ENCODE assay signal across 8 mouse cellular contexts in the genomic region with DNA sequence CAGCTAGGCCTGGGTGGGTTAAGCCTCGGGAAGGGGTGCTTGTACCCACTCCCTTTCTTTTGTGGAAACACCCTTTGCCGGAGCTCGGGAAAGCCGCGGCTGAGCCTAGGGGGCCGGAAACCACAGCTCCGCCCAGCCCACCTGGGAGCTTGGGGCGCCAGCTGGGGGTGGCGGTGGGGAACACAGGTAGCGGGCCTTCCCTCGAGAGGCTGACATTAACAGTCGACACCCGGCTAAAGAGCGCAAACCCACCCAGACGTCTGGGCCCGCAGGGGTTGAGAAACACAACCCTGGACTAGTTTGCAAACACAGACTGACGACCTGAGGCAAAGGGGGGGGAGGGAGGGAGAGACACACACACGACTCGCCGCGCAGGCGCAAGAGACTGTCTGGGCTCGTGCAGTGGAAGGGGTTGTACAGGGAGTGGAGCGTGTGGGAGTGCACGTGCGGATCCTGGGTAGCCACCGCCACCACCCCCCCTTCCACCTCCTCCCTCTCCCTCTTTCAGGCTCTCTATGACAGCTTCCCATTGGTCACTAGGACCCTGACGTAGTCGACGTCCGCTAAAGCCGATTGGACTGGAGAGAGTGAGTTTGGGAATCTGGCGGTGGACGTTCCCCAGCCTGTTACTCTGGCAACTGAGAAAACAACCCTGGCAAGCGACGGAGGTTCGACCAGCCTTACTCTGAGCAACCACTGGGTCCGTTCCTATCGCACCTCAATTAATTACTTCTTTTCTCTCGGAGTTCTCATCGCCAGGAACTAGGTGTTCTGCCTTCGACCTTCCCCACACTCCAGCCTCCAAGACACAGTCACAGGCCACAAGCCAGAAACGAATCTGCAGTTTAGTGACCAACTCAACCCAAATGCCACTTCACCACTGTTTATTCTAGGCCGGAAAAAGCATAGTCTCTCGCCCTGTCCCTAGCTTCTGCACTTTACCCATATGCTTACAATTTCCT. TPM values are rescaled to one million over a fixed set of nuclear protein-coding genes. Genes with fewer than 3 reads are reported as not detected.
DNase-seq lines count a peak whose midpoint lies in the region; ATAC-seq and TF ChIP-seq lines count a peak whose summit lies in the region.

No protein-coding gene starts in this region.

- H3K4me1 ChIP-seq in erythroblast, embryonic 14.5 days (ENCODE audit: control insufficient read depth), result peaks cover 65% of the 10 kb centered on the region
- H3K4me1 ChIP-seq in heart, embryonic 11.5 days (ENCODE audit: control insufficient read depth, insufficient read depth, low read length), result peaks cover 49% of the 10 kb centered on the region
- H3K4me1 ChIP-seq in kidney, embryonic 15.5 days, result peaks cover 66% of the 10 kb centered on the region

- peak overlapping the region; percentile 97 for H3K27ac ChIP-seq in heart, embryonic 11.5 days (ENCODE audit: low read depth, low read length)
- H3K27ac ChIP-seq in kidney, embryonic 15.5 days, result peak overlapping the region; percentile 97

- H3K9me3 ChIP-seq in erythroblast, embryonic 14.5 days (ENCODE audit: control insufficient read depth, low read length), result no peaks in the 10 kb centered on the region
- no peaks in the 10 kb centered on the region for H3K9me3 ChIP-seq in heart, embryonic 11.5 days (replicated peaks; ENCODE audit: control insufficient read depth, low read length)
- H3K9me3 ChIP-seq in kidney, embryonic 15.5 days (replicated peaks), result no peaks in the 10 kb centered on the region

- WGBS in heart, embryonic 11.5 days (ENCODE audit: insufficient replicate concordance), result under 1% methylated on average over 44 of the region's 45 CpGs
- WGBS in kidney, embryonic 15.5 days, result under 1% methylated on average over 44 of the region's 45 CpGs

- peaks cover 10% of the 10 kb centered on the region for H3K79me3 ChIP-seq in C2C12 (ENCODE audit: low read depth)

- peak; percentile 100 for DNase-seq in brain, embryonic 14.5 days (ENCODE audit: low read depth)
- DNase-seq in liver, result peak; percentile 89
- DNase-seq in monocyte, adult 2 months (ENCODE audit: low read depth in 1 of 2, low spot score in 2 of 2), result peak; percentile 77 to 84
- peak; percentile 75 to 76 for DNase-seq in spleen, postnatal 36 days (ENCODE audit: low spot score in 2 of 2)

- H3K9ac ChIP-seq in heart, embryonic 11.5 days (ENCODE audit: low read depth, low read length), result peak overlapping the region; percentile 70
- H3K9ac ChIP-seq in kidney, embryonic 15.5 days, result peak overlapping the region; percentile 61

- no peak for TF ChIP-seq CTCF in C2C12 (IDR thresholded peaks at IDR 0.05; ENCODE audit: control insufficient read depth, insufficient read depth, insufficient read length)
- peak; percentile 6; the same call in 1 of the 2 replicates for TF ChIP-seq CTCF in brain, embryonic 14.5 days (IDR thresholded peaks at IDR 0.05; ENCODE audit: borderline replicate concordance, extremely low read depth, insufficient read depth, insufficient read length)

- H3K4me2 ChIP-seq in heart, embryonic 11.5 days, result peak overlapping the region; percentile 99
- H3K4me2 ChIP-seq in kidney, embryonic 15.5 days, result peak overlapping the region; percentile 95

- peak; percentile 83 for ATAC-seq in heart, embryonic 11.5 days (replicated peaks; ENCODE audit: insufficient number of reproducible peaks, low FRiP score, low TSS enrichment)
- ATAC-seq in kidney, embryonic 15.5 days (replicated peaks; ENCODE audit: low FRiP score), result peak; percentile 88

- peak overlapping the region; percentile 40 for H3K4me3 ChIP-seq in C2C12 (ENCODE audit: insufficient read depth, poor library complexity, severe bottlenecking)
- peak overlapping the region; percentile 59 for H3K4me3 ChIP-seq in erythroblast, embryonic 14.5 days (replicated peaks)
- peak overlapping the region; percentile 83 for H3K4me3 ChIP-seq in heart, embryonic 11.5 days (ENCODE audit: low read depth, low read length)
- peak overlapping the region; percentile 77 for H3K4me3 ChIP-seq in kidney, embryonic 15.5 days (replicated peaks)

- no peak for TF ChIP-seq POLR2A in brain, embryonic 14.5 days (IDR thresholded peaks at IDR 0.05; ENCODE audit: borderline replicate concordance, extremely low read depth, insufficient read depth, insufficient read length, poor library complexity, severe bottlenecking)

- H3ac ChIP-seq in C2C12 (ENCODE audit: control insufficient read depth, insufficient read length, low read depth), result peak overlapping the region; percentile 74

- peaks cover 5% of the 10 kb centered on the region for H3K36me3 ChIP-seq in C2C12 (ENCODE audit: control insufficient read depth, insufficient read depth)
- H3K36me3 ChIP-seq in erythroblast, embryonic 14.5 days (ENCODE audit: control insufficient read depth), result no peaks in the 10 kb centered on the region
- no peaks in the 10 kb centered on the region for H3K36me3 ChIP-seq in heart, embryonic 11.5 days (ENCODE audit: control insufficient read depth, insufficient read depth, low read length)
- H3K36me3 ChIP-seq in kidney, embryonic 15.5 days, result no peaks in the 10 kb centered on the region

- H3K27me3 ChIP-seq in C2C12 (ENCODE audit: control insufficient read depth, insufficient read depth, insufficient read length), result peaks cover 3% of the 10 kb centered on the region
- H3K27me3 ChIP-seq in erythroblast, embryonic 14.5 days (ENCODE audit: control insufficient read depth), result peaks cover 72% of the 10 kb centered on the region
- H3K27me3 ChIP-seq in heart, embryonic 11.5 days (ENCODE audit: control insufficient read depth, insufficient read depth, low read length), result peaks cover 25% of the 10 kb centered on the region
- peaks cover 31% of the 10 kb centered on the region for H3K27me3 ChIP-seq in kidney, embryonic 15.5 days

- H3K79me2 ChIP-seq in C2C12 (ENCODE audit: control insufficient read depth, insufficient read depth), result peaks cover 28% of the 10 kb centered on the region

TF ChIP-seq in C2C12, 6 proteins besides CTCF, POLR2A, EP300 and RAD21:
- TF ChIP-seq CEBPB (IDR thresholded peaks at IDR 0.05; ENCODE audit: low read depth) (no peak), FOSL1 (IDR thresholded peaks at IDR 0.05; ENCODE audit: insufficient read depth, low read length, poor library complexity, severe bottlenecking) (no peak), MYOG (IDR thresholded peaks at IDR 0.05; ENCODE audit: control insufficient read depth, extremely low read depth, insufficient read length) (no peak), USF1 (IDR thresholded peaks at IDR 0.05; ENCODE audit: low read depth) (no peak), MAX (IDR thresholded peaks at IDR 0.05) (peak; percentile 92), MYOD1 (IDR thresholded peaks at IDR 0.05; ENCODE audit: control insufficient read depth, insufficient read length, low read depth) (no peak)

RNA-seq across cellular contexts. Expression of gene Kdm6b, which starts 5.3 kb away (rescaled TPM):
- polyA plus RNA-seq in C2C12 (2012; fragmentation: generic; extraction: Trizol), result 9.0 TPM
- 12.4 and 38.7 TPM in 2 replicates for polyA plus RNA-seq in brain, embryonic 14.5 days (2012; rRNA removed)
- polyA plus RNA-seq in erythroblast, embryonic 14.5 days (2012), result 0.51 and 0.65 TPM in 2 replicates
- polyA plus RNA-seq in heart, embryonic 11.5 days (2014; fragmentation: Nextera tagmentation; extraction: Ambion mirVana), result 21.5 and 25.1 TPM in 2 replicates
- 32.6 and 33.0 TPM in 2 replicates for polyA plus RNA-seq in kidney, embryonic 15.5 days (2015; fragmentation: Nextera tagmentation; extraction: Ambion mirVana)

RNA-seq across cellular contexts. Expression of gene Tmem88, which starts 20.7 kb away (rescaled TPM):
- polyA plus RNA-seq in C2C12 (2012; fragmentation: generic; extraction: Trizol), result 0.16 TPM
- 5.7 TPM in 2 replicates for polyA plus RNA-seq in brain, embryonic 14.5 days (2012; rRNA removed)
- 0.08 TPM in 1 of 2 replicates, not detected in the other for polyA plus RNA-seq in erythroblast, embryonic 14.5 days (2012)
- 30.5 and 31.7 TPM in 2 replicates for polyA plus RNA-seq in heart, embryonic 11.5 days (2014; fragmentation: Nextera tagmentation; extraction: Ambion mirVana)
- 41.9 and 44.3 TPM in 2 replicates for polyA plus RNA-seq in kidney, embryonic 15.5 days (2015; fragmentation: Nextera tagmentation; extraction: Ambion mirVana)

RNA-seq across cellular contexts. Expression of gene Cyb5d1, which starts 23.3 kb away (rescaled TPM):
- polyA plus RNA-seq in C2C12 (2012; fragmentation: generic; extraction: Trizol), result 22.8 TPM
- 26.7 and 28.7 TPM in 2 replicates for polyA plus RNA-seq in brain, embryonic 14.5 days (2012; rRNA removed)
- polyA plus RNA-seq in erythroblast, embryonic 14.5 days (2012), result 0.12 and 0.40 TPM in 2 replicates
- 19.6 and 25.0 TPM in 2 replicates for polyA plus RNA-seq in heart, embryonic 11.5 days (2014; fragmentation: Nextera tagmentation; extraction: Ambion mirVana)
- 30.2 and 30.5 TPM in 2 replicates for polyA plus RNA-seq in kidney, embryonic 15.5 days (2015; fragmentation: Nextera tagmentation; extraction: Ambion mirVana)

RNA-seq across cellular contexts. Expression of gene Naa38, which starts 23.5 kb away (rescaled TPM):
- polyA plus RNA-seq in C2C12 (2012; fragmentation: generic; extraction: Trizol), result 229 TPM
- polyA plus RNA-seq in brain, embryonic 14.5 days (2012; rRNA removed), result 84.1 and 111 TPM in 2 replicates
- 17.5 and 24.2 TPM in 2 replicates for polyA plus RNA-seq in erythroblast, embryonic 14.5 days (2012)
- polyA plus RNA-seq in heart, embryonic 11.5 days (2014; fragmentation: Nextera tagmentation; extraction: Ambion mirVana), result 166 and 170 TPM in 2 replicates
- 153 and 155 TPM in 2 replicates for polyA plus RNA-seq in kidney, embryonic 15.5 days (2015; fragmentation: Nextera tagmentation; extraction: Ambion mirVana)

RNA-seq across cellular contexts. Expression of gene Chd3, which starts 49.6 kb away (rescaled TPM):
- polyA plus RNA-seq in C2C12 (2012; fragmentation: generic; extraction: Trizol), result 100 TPM
- polyA plus RNA-seq in brain, embryonic 14.5 days (2012; rRNA removed), result 321 and 358 TPM in 2 replicates
- polyA plus RNA-seq in erythroblast, embryonic 14.5 days (2012), result 1.1 and 1.8 TPM in 2 replicates
- 15.5 and 21.8 TPM in 2 replicates for polyA plus RNA-seq in heart, embryonic 11.5 days (2014; fragmentation: Nextera tagmentation; extraction: Ambion mirVana)
- 54.8 and 62.8 TPM in 2 replicates for polyA plus RNA-seq in kidney, embryonic 15.5 days (2015; fragmentation: Nextera tagmentation; extraction: Ambion mirVana)

Comparison
In these comparisons a context has a peak if more than half of its experiments do, and no peak if none do; other contexts are left out.
1. Peak in every context shown above with its lines: DNase-seq, ATAC-seq, H3K4me3 ChIP-seq and H3K27ac ChIP-seq.
2. RNA of gene Cyb5d1, which starts 23.3 kb away (polyA plus RNA-seq): 30.2 to 30.5 TPM in kidney, embryonic 15.5 days, 26.7 to 28.7 TPM in brain, embryonic 14.5 days, 22.8 TPM in C2C12 (single experiment) and 19.6 to 25.0 TPM in heart, embryonic 11.5 days; 0.12 to 0.40 TPM in erythroblast, embryonic 14.5 days; every median in the first group is over 10 times any median in the second.